Mouse (Mus musculus): Measurements from ENCODE around the gene Samd14. TPM values are rescaled to one million over a fixed set of nuclear protein-coding genes. Genes with fewer than 3 reads are reported as not detected.

The Samd14 gene
- polyA plus RNA-seq, 1 experiment: 14.4 TPM

GRCm38 (mm10) chr11:95006038-95006437 is 3.6 kb upstream of the Samd14 start:
- TF ChIP-seq MAX (IDR thresholded peaks at IDR 0.05; ENCODE audit: low read depth) (no peak), POLR2A (IDR thresholded peaks at IDR 0.05; ENCODE audit: insufficient read length, low read depth) (no peak), MYOD1 (IDR thresholded peaks at IDR 0.05; ENCODE audit: control insufficient read depth in 1 of 3, insufficient read length in 2 of 3, low read depth in 2 of 3) (no peak), E2F4 (IDR thresholded peaks at IDR 0.05; ENCODE audit: insufficient read depth) (no peak), CEBPB (IDR thresholded peaks at IDR 0.05; ENCODE audit: insufficient read depth, poor library complexity, severe bottlenecking) (no peak), TCF12 (IDR thresholded peaks at IDR 0.05; ENCODE audit: insufficient read depth, poor library complexity, severe bottlenecking) (no peak)
- Histone ChIP-seq H3K4me3 (peak overlapping the region; percentile 12), H3K79me2 (ENCODE audit: control insufficient read depth, insufficient read depth) (no peaks in the 10 kb centered on the region), H3K4me2 (ENCODE audit: low read depth) (peak overlapping the region; percentile 79), H3K27me3 (ENCODE audit: control insufficient read depth, insufficient read depth, insufficient read length) (no peaks in the 10 kb centered on the region), H3ac (ENCODE audit: control insufficient read depth, insufficient read length) (no peak overlapping the region), H3K36me3 (ENCODE audit: control insufficient read depth, insufficient read depth) (no peaks in the 10 kb centered on the region)

GRCm38 (mm10) chr11:95006525-95007219 is 3.0 kb upstream of the Samd14 start:
- TF ChIP-seq MAX (IDR thresholded peaks at IDR 0.05; ENCODE audit: low read depth): no peak
- TF ChIP-seq POLR2AphosphoS2 (IDR thresholded peaks at IDR 0.05; ENCODE audit: insufficient read length, low read depth): peak; percentile 76
- TF ChIP-seq USF1 (IDR thresholded peaks at IDR 0.05; ENCODE audit: low read depth): no peak
- no peak for TF ChIP-seq TCF12 (IDR thresholded peaks at IDR 0.05; ENCODE audit: insufficient read depth, poor library complexity, severe bottlenecking)
- no peak for TF ChIP-seq TCF3 (IDR thresholded peaks at IDR 0.05; ENCODE audit: insufficient read length, low read depth)
- TF ChIP-seq MYOD1 (IDR thresholded peaks at IDR 0.05; ENCODE audit: control insufficient read depth in 1 of 3, insufficient read length in 2 of 3, low read depth in 2 of 3): no peak
- TF ChIP-seq POLR2A (IDR thresholded peaks at IDR 0.05; ENCODE audit: insufficient read length, low read depth): no peak
- no peak overlapping the region for H3ac ChIP-seq (ENCODE audit: control insufficient read depth, insufficient read length)
- H3K79me2 ChIP-seq (ENCODE audit: control insufficient read depth, insufficient read depth): no peaks in the 10 kb centered on the region
- no peaks in the 10 kb centered on the region for H3K36me3 ChIP-seq (ENCODE audit: control insufficient read depth, insufficient read depth)
- H3K4me3 ChIP-seq: peak overlapping the region; percentile 12
- H3K4me2 ChIP-seq (ENCODE audit: low read depth): peak overlapping the region; percentile 79
- H3K27me3 ChIP-seq (ENCODE audit: control insufficient read depth, insufficient read depth, insufficient read length): no peaks in the 10 kb centered on the region

- Histone ChIP-seq H3K79me2 (ENCODE audit: control insufficient read depth, insufficient read depth) (no peaks in the 10 kb centered on the region), H3K4me2 (ENCODE audit: low read depth) (no peak overlapping the region), H3K4me3 (no peak overlapping the region), H3K36me3 (ENCODE audit: control insufficient read depth, insufficient read depth) (no peaks in the 10 kb centered on the region), H3K27me3 (ENCODE audit: control insufficient read depth, insufficient read depth, insufficient read length) (no peaks in the 10 kb centered on the region), H3ac (ENCODE audit: control insufficient read depth, insufficient read length) (no peak overlapping the region)
- TF ChIP-seq USF1 (IDR thresholded peaks at IDR 0.05; ENCODE audit: low read depth) (no peak), TCF3 (IDR thresholded peaks at IDR 0.05; ENCODE audit: insufficient read length, low read depth) (no peak), POLR2AphosphoS2 (IDR thresholded peaks at IDR 0.05; ENCODE audit: insufficient read length, low read depth) (no peak), CEBPB (IDR thresholded peaks at IDR 0.05; ENCODE audit: insufficient read depth, poor library complexity, severe bottlenecking) (no peak), REST (IDR thresholded peaks at IDR 0.05; ENCODE audit: insufficient read depth, insufficient read length) (no peak), POLR2A (IDR thresholded peaks at IDR 0.05; ENCODE audit: insufficient read length, low read depth) (no peak), MYOG (IDR thresholded peaks at IDR 0.05; ENCODE audit: control insufficient read depth in 1 of 3, insufficient read depth in 1 of 3, insufficient read length in 2 of 3, low read depth in 2 of 3) (no peak), MAX (IDR thresholded peaks at IDR 0.05; ENCODE audit: low read depth) (no peak), E2F4 (IDR thresholded peaks at IDR 0.05; ENCODE audit: insufficient read depth) (no peak), MYOD1 (IDR thresholded peaks at IDR 0.05; ENCODE audit: control insufficient read depth in 1 of 3, insufficient read length in 2 of 3, low read depth in 2 of 3) (no peak), SRF (IDR thresholded peaks at IDR 0.05; ENCODE audit: control insufficient read depth, insufficient read length, low read depth) (no peak), TCF12 (IDR thresholded peaks at IDR 0.05; ENCODE audit: insufficient read depth, poor library complexity, severe bottlenecking) (no peak)
Measured at GRCm38 (mm10) chr11:95007418-95007817, 2.3 kb upstream of the Samd14 start.

GRCm38 (mm10) chr11:95008661-95009628 is 734 bp upstream of the Samd14 start:
- TF ChIP-seq POLR2AphosphoS2 (IDR thresholded peaks at IDR 0.05; ENCODE audit: insufficient read length, low read depth): peak; percentile 37
- TF ChIP-seq CEBPB (IDR thresholded peaks at IDR 0.05; ENCODE audit: insufficient read depth, poor library complexity, severe bottlenecking): no peak
- peak overlapping the region; percentile 40 for H3ac ChIP-seq (ENCODE audit: control insufficient read depth, insufficient read length)
- peak overlapping the region; percentile 97 for H3K4me2 ChIP-seq (ENCODE audit: low read depth)
- H3K36me3 ChIP-seq (ENCODE audit: control insufficient read depth, insufficient read depth): no peaks in the 10 kb centered on the region
- no peaks in the 10 kb centered on the region for H3K27me3 ChIP-seq (ENCODE audit: control insufficient read depth, insufficient read depth, insufficient read length)
- no peaks in the 10 kb centered on the region for H3K79me2 ChIP-seq (ENCODE audit: control insufficient read depth, insufficient read depth)
- peak overlapping the region; percentile 58 for H3K4me3 ChIP-seq

Measured in myocyte (in vitro differentiated cells).